Mouse (Mus musculus) limb, embryonic 10.5 days (tissue): ENCODE measurements around the gene Olfr998. TPM values are rescaled to one million over a fixed set of nuclear protein-coding genes. Genes with fewer than 3 reads are reported as not detected.
"Not testable (repeated sequence)": the region's sequence is repeated elsewhere in the genome, so short reads cannot be mapped to it uniquely, and the experiment has no call there.

ENCODE experiments used
- DNase-seq: peaks from one replicate; pipeline ENCODE4 v3.0.0-alpha.2; 2017; ENCODE audit warnings: low spot score
- H3K27ac ChIP-seq: fragments of 300-500 bp; sonication (generic); 2 replicates; pipeline ENCODE4 v1.5.1; 2016; ENCODE audit warnings: mild to moderate bottlenecking
- H3K27me3 ChIP-seq: fragments of 300-500 bp; sonication (generic); 2 replicates; pipeline ENCODE4 v1.6.1; 2016; ENCODE audit warnings: low read depth, mild to moderate bottlenecking; ENCODE audit not compliant: poor library complexity, severe bottlenecking
- H3K36me3 ChIP-seq: fragments of 300-500 bp; sonication (generic); 2 replicates; pipeline ENCODE4 v1.6.1; 2016; ENCODE audit warnings: mild to moderate bottlenecking, moderate library complexity
- H3K4me1 ChIP-seq: fragments of 300-500 bp; sonication (generic); 2 replicates; pipeline ENCODE4 v1.6.1; 2016
- H3K4me3 ChIP-seq: fragments of 300-500 bp; sonication (generic); 2 replicates; pipeline ENCODE4 v1.5.1; 2016; ENCODE audit warnings: mild to moderate bottlenecking, moderate library complexity
- H3K9me3 ChIP-seq: fragments of 300-500 bp; sonication (generic); replicated peaks from 2 replicates; pipeline ENCODE4 v1.6.1; 2016; ENCODE audit warnings: mild to moderate bottlenecking
- WGBS: fragments of 180-500 bp; shearing (Covaris S2); methylation state at CpG from one replicate; pipeline ENCODE4 v1.1.7; 2016; 5-methylcytosine and 5-hydroxymethylcytosine counted together
- polyA plus RNA-seq: library from polyadenylated mRNA; unstranded; fragments of >200 nt; fragmentation: Nextera tagmentation; extraction: Ambion mirVana; gene quantifications from 2 replicates; pipeline ENCODE4 v1.2.1, GENCODE M21; 2016

Gene Olfr998
- polyA plus RNA-seq, result not detected in 2 replicates

- H3K27me3 ChIP-seq, DNase-seq, H3K4me1 ChIP-seq, H3K9me3 ChIP-seq, H3K27ac ChIP-seq, H3K4me3 ChIP-seq, H3K36me3 ChIP-seq: not testable (repeated sequence)
- 93% methylated on average over 2 of the region's 2 CpGs for WGBS
Measured at GRCm38 (mm10) chr2:85588648-85589047, at the start of gene Olfr998. Gene Olfr998, plus strand, starts transcription at chr2:85588948.

GRCm38 (mm10) chr2:85554806-85555205 lies 33.9 kb upstream of the Olfr998 start:
- WGBS, result 66% methylated on average over 1 of the region's 1 CpGs
- Histone ChIP-seq H3K27ac (no peak overlapping the region), H3K9me3 (no peaks in the 10 kb centered on the region), H3K36me3 (no peaks in the 10 kb centered on the region), H3K4me1 (no peaks in the 10 kb centered on the region), H3K27me3 (no peaks in the 10 kb centered on the region), H3K4me3 (no peak overlapping the region)
- DNase-seq, result no peak

- no peaks in the 10 kb centered on the region for H3K36me3 ChIP-seq
- H3K4me3 ChIP-seq, result no peak overlapping the region
- no peaks in the 10 kb centered on the region for H3K27me3 ChIP-seq
- no peaks in the 10 kb centered on the region for H3K4me1 ChIP-seq
- H3K27ac ChIP-seq, result no peak overlapping the region
- 72% methylated on average over 4 of the region's 4 CpGs for WGBS
- no peak for DNase-seq
- H3K9me3 ChIP-seq, result no peaks in the 10 kb centered on the region
Measured at GRCm38 (mm10) chr2:85560226-85560625, 28.5 kb upstream of the Olfr998 start.

GRCm38 (mm10) chr2:85561187-85561586 lies 27.6 kb upstream of the Olfr998 start:
- DNase-seq, result no peak
- 25% methylated on average over 4 of the region's 4 CpGs for WGBS
- no peaks in the 10 kb centered on the region for H3K9me3 ChIP-seq
- no peaks in the 10 kb centered on the region for H3K4me1 ChIP-seq
- H3K4me3 ChIP-seq, result no peak overlapping the region
- H3K36me3 ChIP-seq, result no peaks in the 10 kb centered on the region
- no peaks in the 10 kb centered on the region for H3K27me3 ChIP-seq
- no peak overlapping the region for H3K27ac ChIP-seq

- H3K27ac ChIP-seq, result no peak within 1 kb of the TSS
- H3K9me3 ChIP-seq, result no peaks in the 10 kb centered on the region
- no peaks in the 10 kb centered on the region for H3K36me3 ChIP-seq
- H3K27me3 ChIP-seq, result no peaks in the 10 kb centered on the region
- no peak within 1 kb of the TSS for H3K4me3 ChIP-seq
- DNase-seq, result no peak
- no peaks in the 10 kb centered on the region for H3K4me1 ChIP-seq
Measured at GRCm38 (mm10) chr2:85578915-85579314, 9.8 kb upstream of the Olfr998 start, which contains the start of gene Olfr996. Gene Olfr996, plus strand, starts transcription at chr2:85579215.

GRCm38 (mm10) chr2:85611803-85612202 lies 23.1 kb downstream of the Olfr998 start, which contains the start of gene Olfr1000:
Gene Olfr1000, minus strand, starts transcription at chr2:85611903.
- no peak within 1 kb of the TSS for H3K4me3 ChIP-seq
- DNase-seq, result no peak
- no peaks in the 10 kb centered on the region for H3K9me3 ChIP-seq
- 75% methylated on average over 1 of the region's 1 CpGs for WGBS
- H3K4me1 ChIP-seq, result no peaks in the 10 kb centered on the region
- no peak within 1 kb of the TSS for H3K27ac ChIP-seq
- no peaks in the 10 kb centered on the region for H3K36me3 ChIP-seq
- no peaks in the 10 kb centered on the region for H3K27me3 ChIP-seq

Other genes starting within 250 kb of the Olfr998 start
- not detected in 2 replicates for gene Olfr987, start 249.6 kb upstream of the Olfr998 start, polyA plus RNA-seq
- gene Olfr988, start 225.7 kb upstream of the Olfr998 start, polyA plus RNA-seq, result not detected in 2 replicates
- gene Olfr992, start 179.5 kb upstream of the Olfr998 start, polyA plus RNA-seq, result not detected in 2 replicates
- not detected in 2 replicates for gene Olfr993, start 174.1 kb upstream of the Olfr998 start, polyA plus RNA-seq
- not detected in 2 replicates for gene Olfr994, start 152.5 kb upstream of the Olfr998 start, polyA plus RNA-seq
- not detected in 2 replicates for gene Olfr995, start 145.3 kb upstream of the Olfr998 start, polyA plus RNA-seq
- gene 4833423E24Rik, start 69.9 kb upstream of the Olfr998 start, polyA plus RNA-seq, result not detected in 2 replicates
- not detected in 2 replicates for gene Olfr996, start 9.7 kb upstream of the Olfr998 start, polyA plus RNA-seq
- not detected in 2 replicates for gene Olfr1000, start 23.0 kb downstream of the Olfr998 start, polyA plus RNA-seq
- gene Olfr1002, start 61.8 kb downstream of the Olfr998 start, polyA plus RNA-seq, result not detected in 2 replicates
- not detected in 2 replicates for gene Olfr154, start 75.5 kb downstream of the Olfr998 start, polyA plus RNA-seq
- not detected in 2 replicates for gene Olfr1006, start 89.8 kb downstream of the Olfr998 start, polyA plus RNA-seq
- not detected in 2 replicates for gene Olfr1008, start 100.5 kb downstream of the Olfr998 start, polyA plus RNA-seq
- not detected in 2 replicates for gene Olfr1009, start 126.5 kb downstream of the Olfr998 start, polyA plus RNA-seq
- gene Olfr1012, start 173.8 kb downstream of the Olfr998 start, polyA plus RNA-seq, result not detected in 2 replicates
- gene Olfr1013, start 178.2 kb downstream of the Olfr998 start, polyA plus RNA-seq, result not detected in 2 replicates
- not detected in 2 replicates for gene Olfr1014, start 183.8 kb downstream of the Olfr998 start, polyA plus RNA-seq
- gene Olfr1015, start 193.1 kb downstream of the Olfr998 start, polyA plus RNA-seq, result not detected in 2 replicates
- gene Olfr1016, start 213.6 kb downstream of the Olfr998 start, polyA plus RNA-seq, result not detected in 2 replicates
- gene Olfr1018, start 229.5 kb downstream of the Olfr998 start, polyA plus RNA-seq, result not detected in 2 replicates